Mouse (Mus musculus) forelimb bud, embryonic 11.5 days (tissue): ENCODE data around the gene Agps.

Source experiments
- DNase-seq: peaks from one replicate; pipeline ENCODE4 v3.0.0-alpha.2; 2012; ENCODE audit warnings: low read depth, low spot score

Agps gene

DNA sequence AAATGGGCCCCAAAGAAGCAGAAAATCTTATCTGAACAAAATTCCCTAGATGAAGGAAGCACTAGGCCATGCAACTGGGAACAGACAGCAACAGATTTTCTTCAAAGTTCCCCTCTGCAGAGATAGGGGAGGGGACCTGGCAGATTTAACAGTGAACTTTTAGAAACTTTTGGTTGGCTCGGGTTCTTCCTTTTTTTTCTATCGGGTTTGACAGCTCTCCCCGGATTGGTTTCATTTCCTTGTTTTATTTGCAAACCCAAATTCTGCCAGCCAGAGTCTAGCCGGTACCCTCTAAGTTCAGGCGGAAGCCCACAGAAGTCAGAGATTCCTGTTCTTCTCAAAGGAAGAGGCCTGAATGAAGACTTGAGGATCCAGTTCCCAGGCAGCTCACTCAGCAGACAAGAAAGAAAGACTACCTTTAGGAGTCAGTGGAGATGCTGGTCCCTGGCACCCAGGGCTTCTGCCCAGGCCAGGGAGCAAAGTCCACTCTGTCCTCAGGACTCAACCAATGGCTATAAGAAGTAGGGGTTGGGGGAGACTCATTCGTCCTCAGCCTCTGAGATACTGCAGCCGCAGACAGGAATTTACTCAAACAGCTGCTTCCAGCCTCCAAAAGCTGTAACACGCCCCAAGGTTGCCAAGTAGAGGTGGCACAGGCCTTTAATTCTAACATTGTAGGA is 2.9 kb upstream of the Agps start:
- no peak for DNase-seq

DNA sequence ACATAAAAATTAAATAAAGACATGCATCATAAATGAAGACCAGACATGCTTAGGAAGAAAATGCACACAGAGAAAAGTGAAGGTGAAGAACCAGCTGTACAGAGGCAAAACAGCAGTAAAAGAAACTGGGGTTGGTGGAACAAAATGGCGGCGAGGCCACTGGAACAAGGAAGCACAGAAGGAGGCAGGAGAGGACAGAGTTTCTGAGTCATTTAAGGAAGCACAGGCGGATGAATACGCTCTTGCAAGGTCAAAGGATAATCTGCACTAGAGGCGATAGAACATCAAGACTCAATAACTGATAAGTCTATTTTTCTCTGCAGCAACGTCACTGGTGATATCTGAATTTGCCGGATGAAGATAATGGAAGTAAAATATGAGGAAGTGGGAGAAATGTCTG is 1.7 kb upstream of the Agps start:
- no peak for DNase-seq

DNA sequence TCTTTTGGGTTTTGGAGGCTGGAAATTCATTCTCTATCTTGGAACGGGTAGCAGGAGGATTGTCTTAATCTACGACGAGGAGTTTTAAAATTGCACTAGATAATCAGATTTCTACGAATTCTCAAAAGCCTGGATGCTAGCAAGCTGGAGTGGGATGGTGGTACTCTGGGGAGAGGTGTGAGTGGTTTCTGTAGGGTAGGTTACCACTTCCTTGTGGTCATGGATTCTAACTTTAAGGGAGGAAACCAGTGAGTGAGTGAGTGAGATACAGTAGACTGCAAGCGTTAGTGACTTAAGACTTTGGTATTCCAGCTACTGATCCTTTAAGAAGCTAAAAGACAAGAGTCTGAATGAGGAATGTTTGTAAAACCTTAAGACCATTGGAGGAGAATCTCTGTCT is 804 bp downstream of the Agps start:
- no peak for DNase-seq

DNA sequence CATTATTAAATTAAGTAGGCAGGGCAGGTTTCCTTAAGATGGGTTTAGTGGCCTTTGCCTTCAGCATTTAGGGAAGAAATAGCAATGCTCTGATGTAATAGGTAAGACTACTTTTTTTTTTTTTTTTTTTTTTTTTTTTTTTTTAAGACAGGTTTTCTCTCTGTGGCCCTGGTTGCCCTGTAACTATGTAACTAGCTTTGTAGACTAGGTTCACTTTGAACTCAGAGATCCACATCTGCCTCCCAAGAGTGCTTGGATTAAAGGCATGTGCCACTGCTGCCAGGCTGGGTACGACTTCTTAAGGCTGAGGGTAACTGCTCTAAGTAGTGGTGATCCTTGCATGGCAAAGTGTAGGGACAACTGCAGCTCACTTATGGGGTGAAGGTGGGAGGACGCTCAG is 2.5 kb downstream of the Agps start:
- DNase-seq, result no peak

DNA sequence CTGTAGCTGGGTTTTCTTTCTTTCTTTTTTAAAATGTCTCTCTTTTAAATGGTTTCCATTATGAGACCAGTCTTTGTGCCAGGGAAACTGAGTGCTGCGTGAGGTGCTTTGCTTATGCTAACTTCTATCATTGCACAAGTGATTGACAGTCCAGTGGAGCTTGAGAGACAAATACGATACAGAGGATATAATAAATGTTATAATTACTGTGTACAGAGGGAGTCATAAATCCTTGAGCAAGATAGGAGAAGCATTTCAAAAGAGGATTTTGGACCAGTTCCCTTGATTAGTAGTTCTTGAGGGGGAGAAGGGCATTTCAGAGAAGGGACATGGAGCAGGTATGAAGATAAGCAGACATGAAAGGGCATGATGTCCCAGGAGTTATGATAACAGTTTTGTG is 10.3 kb downstream of the Agps start:
- DNase-seq, result no peak

DNA sequence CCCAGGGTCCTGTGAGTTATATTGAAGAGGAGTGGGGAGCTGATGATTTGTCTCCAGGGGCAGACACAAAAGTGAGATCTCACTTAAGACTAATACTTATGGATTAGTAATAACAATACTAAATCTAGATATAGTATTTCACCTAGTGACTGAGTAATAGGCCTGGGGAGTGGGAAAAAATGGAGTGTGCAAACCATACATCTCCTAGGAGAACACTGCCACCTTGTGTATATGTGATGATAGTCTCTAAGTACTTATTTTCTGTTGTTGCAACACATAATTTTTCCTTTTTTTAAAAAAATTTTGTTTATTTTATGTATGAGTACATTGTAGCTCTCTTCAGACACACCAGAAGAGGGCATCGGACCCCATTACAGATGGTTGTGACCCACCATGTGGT is 15.7 kb downstream of the Agps start:
- no peak for DNase-seq

DNA sequence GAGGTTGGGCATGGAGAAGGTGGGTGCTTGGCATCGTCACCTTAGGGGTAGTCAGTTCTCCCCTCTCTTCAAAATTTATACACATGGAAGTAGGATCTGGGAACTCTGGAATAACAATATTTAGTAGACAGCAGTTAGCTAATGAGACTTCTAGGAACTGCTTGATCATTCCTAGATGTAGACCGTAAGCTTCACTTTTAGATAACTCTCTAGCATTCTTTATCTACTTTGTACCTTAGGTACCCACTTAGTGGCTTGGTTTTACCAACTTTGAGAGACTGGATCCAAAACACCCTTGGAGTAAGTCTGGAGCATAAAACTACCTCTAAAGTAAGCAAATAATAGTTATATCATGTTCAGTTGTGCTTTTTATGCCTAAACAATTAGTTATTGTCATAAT is 20.5 kb downstream of the Agps start:
- DNase-seq, result no peak

DNA sequence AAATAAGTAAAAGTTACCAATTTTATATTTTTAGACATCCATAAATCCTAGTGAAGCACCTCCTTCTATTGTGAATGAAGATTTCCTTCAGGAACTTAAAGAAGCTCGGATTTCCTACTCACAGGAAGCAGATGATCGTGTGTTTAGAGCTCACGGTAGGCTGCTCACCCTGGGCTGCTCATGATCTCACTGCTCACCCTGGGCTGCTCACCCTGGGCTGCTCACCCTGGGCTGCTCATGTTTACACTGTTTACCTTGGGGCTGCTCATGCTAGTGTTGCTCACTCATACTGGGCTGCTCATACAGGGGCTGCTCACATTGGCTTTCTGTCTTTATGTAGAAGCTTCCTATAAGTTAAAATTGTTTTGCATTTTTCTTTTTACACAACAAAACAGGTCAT is 22.2 kb downstream of the Agps start:
- DNase-seq, result no peak

DNA sequence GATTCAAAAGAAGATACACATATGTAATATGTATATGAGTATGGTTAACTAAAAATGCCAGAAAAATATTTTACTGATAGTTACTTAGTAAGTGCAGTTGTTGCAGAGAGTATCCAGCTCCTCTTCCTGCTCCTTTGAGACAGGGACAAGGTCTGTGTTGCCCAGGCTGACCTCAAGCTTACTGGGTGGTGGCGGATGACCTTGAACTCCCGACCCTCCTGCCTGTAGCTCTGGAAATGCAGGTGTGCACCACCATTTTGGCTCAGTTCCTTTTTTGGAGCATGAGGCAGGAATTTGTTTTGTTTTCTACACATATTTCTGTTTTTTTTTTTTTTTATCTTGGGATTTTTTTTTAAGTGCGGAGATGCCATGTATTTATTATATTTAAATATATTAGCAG is 29.1 kb downstream of the Agps start:
- no peak for DNase-seq

DNA sequence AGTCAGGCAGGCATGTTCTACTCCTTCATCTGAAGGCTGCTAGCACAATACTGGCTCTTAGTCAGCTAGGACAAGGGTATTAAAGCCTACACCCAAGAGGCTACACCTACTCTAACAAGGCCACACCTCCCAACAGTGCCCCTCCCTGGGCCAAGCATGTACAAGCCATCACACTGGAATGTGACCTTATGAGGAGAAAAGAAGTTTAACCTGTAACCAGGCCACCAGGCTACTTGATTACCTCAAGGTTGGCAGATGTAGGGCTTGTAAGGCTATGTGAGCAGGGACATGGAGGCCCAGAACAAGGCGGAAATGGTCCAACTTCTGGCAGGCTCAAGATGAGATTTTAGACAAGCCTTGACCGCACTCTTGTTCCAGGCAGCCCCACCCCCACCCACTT is 37.6 kb downstream of the Agps start:
- no peak for DNase-seq

DNA sequence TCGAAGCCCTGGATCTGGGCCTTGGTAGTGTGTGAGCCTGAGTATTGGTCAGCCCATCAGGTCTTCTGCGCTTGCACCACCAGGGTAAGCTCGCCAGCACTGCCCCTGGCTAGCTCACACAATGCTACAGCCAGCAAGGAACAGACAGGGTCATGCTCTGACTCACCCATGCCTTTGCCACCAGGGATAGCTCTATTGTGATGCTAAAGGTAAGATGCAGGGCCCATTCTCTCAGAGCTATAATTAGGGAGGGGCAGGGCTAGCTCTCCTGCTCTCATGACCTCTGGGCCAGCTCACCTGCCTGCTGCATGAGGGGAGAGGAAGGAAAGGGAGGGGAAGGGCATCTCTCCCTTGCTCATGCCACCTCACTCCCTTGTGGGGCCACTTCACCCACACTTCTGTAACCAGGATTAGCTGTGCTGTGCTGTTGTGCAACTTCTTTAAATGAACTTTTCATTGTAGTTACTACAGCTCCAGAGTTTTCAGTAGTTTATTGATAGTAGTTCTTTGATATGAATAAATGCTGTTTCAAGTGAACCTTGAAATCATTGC is 42.1 kb downstream of the Agps start:
- no peak for DNase-seq

DNA sequence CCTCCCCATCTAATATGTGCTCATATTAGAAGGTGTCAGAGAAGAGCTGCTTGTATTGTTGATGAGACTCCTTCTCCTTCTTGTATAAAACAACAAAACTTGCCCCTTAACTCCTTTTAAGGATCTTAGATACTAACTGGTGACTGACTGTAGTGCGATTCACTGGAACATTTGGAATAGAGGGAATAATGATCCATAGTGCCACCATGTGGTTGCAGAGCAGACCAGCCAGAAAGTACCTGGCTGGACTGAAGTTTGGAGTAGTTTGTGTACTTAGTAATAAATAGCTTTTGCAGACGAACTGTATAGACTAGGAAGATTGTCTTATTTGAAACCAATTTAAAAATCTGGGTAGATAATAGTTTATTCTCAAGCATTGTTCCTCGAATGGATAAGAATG is 47.8 kb downstream of the Agps start:
- peak; percentile 37 for DNase-seq

DNA sequence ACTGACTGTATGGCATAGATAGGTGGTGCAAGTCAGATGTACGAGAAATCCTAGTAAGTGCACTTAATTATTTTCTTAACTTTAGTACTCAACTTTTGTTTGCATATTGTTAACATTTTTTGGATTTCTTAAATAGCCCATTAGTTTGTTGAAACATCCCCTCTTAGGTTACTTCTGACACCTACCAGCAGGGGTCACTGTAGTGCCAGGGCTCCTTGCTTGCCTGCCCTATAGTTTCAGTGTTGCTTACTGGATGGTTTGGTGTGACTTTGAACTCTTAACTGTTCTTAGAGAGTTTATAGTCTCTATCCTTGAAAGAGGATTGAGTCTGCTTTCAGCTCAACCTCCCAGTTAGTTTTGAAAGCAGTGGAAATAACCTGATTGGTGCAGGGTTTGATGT is 51.6 kb downstream of the Agps start:
- peak; percentile 72 for DNase-seq

DNA sequence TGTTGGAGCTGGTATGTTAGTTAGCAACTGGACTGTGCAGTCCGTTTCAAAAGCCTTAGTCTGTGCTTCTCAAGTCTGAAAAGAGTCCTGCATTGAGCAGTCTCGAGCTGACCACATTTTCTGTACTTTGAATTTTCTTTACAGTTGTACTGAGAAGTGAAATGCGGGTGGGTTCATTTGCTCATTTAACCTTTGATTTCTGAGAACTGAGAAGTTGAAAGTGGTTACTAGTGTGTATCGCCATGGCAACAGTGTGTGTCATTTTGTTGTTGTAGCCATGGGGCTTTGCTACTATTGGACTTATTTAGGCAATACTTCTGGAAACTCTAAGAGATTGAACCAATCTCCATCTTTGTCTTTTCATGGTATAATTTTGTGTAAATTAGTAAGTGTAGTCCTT is 60.0 kb downstream of the Agps start:
- peak; percentile 57 for DNase-seq

DNA sequence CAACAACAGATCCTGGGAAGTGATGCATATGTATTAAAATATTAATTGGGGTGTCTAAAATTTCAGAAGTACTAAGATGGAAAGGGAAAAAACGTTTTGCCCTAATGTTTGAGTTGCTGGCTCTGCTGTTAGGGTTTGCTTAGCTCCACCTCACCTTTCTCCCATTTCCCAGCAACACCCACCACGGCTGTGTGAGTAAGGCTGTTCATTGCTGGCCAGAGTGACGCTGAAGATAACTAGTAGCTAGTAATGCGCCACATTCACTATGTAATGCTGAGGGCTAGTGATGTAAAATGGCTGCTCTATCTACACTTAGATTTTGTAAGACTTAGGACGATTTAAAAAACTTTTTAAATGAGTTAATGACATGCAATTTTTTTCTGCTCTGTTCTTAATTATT is 63.7 kb downstream of the Agps start:
- no peak for DNase-seq

DNA sequence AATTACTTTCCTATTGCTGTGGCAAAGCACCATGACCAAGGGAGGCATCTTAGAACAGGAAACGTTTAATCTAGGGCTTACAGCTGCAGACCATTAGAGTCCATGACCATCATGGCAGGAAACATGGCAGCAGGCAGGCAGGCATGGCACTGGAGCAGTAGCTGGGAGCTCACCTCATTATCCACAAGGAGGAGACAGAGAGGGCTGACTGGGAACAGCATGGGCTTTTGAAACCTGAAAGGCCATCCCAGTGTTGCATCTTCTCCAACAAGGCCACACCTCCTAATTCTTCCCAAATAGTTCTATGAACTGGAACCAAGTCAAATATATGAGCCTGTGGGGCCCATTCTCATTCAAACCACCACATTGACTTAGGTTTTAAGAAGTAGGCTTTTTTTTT is 68.3 kb downstream of the Agps start:
- no peak for DNase-seq

DNA sequence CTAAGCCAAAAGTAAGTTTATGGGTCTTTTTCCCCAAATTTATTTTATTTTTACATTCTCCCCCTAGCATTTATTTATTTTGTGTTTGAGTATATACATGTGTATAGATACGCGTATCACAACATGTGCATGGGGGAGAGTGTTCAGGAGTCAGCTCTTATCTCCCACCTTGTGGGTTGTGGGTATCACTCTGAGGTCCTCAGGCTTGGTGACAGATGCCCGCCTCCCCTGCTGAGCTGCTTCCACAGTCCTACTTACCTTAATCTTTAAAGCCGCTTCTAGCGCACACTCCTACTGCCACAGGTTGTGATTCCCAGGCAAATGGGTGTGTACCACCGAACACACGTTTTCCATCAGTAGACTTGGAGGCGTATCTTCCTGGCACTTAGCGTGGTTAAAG is 69.9 kb downstream of the Agps start:
- no peak for DNase-seq

DNA sequence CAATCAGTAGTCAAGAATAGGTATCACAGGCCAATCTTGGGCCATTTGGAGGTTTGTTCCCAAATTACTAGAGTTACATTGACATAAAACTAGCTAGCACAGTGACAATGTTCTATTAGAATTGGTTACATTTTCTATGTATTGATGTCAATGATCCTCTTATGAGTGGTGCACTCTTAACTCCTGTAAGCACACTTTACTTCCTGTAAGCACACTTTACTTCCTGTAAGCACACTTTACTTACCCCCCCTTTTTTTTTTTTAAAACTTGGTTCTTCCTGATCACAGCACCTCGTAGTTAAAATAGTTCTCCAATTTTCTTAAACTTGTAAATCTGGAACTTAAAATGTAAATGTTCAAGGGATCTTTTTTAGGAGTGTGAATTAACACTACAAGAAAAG is 75.2 kb downstream of the Agps start:
- DNase-seq, result no peak

DNA sequence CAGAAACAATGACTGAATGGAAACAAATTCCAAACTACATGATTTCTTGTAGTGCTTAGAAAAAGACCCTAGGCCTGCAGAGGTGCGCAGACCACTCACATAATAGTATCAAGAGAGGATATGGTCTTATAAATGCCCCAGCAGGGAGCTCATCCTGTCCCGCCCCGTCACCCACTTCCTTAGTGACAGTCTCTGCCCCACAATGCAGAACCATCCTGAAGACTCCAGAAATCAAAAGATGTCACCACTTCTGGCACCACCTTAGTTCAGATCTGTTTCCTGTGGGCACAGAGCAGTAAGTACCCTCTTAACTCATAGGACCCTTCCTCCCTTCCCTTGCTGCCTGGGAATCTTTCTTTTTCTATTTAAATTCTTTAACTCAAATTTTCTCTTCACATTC is 83.1 kb downstream of the Agps start:
- DNase-seq, result no peak

DNA sequence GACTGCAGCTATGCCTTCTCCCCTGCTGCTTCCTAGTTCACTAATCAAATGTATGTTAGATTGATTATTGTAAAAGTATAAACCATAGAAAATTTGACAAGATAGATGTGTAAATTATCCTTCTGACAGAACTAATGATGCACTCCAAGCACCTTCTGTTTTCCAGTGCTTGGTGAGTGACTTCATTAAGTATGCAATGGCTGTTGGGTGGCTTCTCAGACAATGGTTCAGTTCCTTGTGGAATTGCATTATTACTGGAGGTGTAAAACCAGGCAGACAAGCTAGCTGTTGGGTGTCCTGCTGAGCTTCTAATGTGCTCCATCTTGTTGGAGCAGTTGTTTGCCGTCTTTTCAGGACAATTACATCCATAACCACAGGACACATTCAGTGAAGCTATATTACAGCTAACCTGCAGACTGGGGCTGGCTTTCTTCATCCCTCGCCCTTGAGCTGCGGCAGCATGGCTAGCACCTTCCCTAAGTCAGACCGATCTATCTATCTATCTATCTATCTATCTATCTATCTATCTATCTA is 91.9 kb downstream of the Agps start:
- DNase-seq, result no peak

DNA sequence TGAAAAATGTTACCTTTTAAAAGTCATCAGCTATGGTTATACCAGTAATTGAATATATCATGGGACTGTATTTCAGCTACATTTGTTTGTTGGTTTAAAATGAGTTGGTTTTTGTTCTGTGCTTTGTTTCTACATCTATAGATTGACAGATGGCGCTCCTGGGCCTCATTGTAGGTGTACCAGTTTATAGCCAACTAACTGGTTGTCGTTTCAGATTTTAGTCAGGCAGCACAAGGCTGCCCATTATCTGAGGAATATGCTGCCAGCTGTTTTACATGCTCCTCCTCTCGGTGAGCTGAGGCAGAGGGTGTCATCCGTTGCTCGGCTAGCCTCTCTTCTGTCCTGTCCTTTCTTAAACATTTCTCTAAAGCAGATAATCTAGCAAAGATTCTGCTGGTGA is 94.1 kb downstream of the Agps start:
- no peak for DNase-seq

DNA sequence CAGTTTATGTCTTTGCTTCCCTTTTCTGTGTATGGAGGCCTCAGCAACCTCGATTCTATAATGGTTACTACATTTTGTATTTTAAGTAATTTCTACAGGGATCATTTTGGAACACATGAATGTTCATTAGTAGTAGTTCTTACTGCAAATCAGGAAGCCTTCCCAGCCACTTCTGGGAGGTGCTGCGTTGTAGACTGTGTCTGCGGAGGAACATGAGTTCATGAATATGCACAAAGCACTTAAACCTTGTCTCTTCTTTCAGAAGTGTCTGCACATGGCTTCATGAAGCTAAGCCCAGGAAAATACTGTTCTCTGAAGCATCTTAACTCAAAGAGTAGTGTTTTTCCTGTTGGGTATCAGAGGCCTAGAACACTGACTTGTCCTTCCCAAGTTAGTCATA is 96.0 kb downstream of the Agps start:
- no peak for DNase-seq

DNA sequence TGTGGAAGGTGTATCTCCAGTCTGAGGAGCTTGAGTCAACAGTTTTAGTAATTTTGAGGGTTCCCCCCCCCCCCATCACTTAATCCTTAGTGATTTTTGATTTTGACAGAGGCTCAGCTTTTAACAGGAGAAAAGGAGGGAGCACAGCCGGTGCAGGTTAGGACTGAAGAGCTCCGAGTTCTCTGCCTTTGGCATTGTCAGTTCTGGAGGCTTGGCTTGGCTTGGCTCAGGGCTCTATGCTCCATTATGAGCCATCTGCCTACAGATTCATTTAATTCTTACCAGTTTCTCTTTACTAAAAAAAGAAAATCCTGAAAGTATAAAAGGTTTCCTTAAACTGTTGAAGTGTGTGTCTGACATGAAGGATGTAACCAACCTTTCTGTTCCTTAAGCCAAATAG is 97.2 kb downstream of the Agps start:
- no peak for DNase-seq
